Mouse (Mus musculus) embryo, embryonic 9.5 days (tissue): ENCODE results near the gene Bcl11b.

Source experiments
- DNase-seq: peaks from one replicate; pipeline ENCODE4 v3.0.0-alpha.2; 2017; ENCODE audit errors: extremely low spot score

The Bcl11b gene

DNA sequence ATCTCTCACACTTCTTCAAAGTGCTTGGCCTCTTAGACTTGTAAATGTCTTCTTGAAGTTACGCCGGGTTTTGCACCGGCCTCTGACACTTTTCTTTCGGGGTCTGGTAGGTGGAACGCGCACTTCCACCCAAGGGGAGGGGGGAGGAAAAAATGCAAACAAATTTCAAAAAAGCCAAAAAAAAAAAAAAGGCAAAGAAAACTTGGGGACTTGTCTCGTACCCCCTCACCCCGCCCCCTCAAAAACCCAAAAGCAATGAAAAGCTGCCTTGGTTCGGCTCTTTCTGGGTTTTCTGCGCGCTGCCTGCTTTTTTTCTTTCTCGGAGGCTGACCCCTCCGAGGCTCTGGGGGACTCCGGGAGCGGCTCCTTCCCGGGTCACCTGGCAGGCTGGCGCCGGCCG, at the start of gene Bcl11b:
Gene Bcl11b (minus strand): TSS at position 120 of the 400 bp plus-strand sequence.
- DNase-seq = no peak

DNA sequence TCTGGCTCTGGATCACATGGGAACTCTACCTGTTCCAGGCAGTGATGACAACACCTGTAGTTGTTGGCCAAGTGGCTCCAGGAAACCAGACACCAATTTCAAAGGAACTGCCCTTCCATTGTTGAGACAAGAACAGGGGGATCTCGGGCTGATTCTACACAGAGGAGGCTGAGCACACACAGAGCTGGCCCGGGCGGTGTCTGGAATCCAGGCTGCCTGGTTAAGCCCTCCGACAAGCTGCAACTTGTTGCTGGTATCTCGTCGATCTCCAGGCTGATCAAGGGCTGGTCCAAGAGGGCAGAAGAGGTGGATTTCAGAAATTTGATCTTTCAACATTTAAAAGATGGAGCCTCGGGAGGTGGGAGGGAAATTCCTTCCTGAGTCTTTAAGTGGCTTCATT, 47.6 kb upstream of the Bcl11b start:
- DNase-seq = no peak

DNA sequence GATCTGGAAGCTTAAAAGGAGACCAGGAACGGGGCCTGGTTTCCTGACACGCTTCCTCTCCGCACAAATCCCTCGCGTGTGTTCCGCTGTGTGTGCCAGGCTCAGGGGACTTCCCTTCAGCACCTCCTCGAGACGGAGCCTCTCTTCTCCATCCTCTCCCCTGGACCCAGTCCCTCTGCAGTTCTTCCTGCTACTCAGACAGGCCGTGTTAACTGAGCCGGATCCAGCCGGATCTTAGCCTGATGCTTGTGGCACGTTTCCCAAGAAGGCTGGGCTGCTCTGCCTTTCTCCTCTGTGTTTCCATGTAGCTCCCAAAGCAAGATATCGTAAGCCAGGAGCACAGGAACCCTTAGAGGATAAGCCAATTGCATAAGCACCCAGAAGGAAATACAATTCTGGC, 46.2 kb upstream of the Bcl11b start:
- DNase-seq = no peak

DNA sequence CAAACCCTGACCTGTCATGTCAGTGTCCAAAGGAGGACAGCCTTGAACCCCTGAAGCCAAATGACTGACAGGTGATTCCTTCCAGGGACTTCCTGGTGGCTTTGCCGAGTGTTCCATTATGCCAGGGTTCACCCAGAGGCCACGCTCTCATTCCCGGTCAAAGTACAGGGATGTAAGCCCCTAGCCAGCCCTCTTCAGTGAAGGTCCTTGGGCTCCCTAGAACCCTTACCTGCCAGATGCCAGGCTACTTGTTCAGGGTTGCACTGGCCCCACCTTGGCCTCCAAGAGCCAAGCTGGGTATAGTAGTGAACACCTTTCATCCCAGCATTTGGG, 38.8 kb upstream of the Bcl11b start:
- no peak for DNase-seq

DNA sequence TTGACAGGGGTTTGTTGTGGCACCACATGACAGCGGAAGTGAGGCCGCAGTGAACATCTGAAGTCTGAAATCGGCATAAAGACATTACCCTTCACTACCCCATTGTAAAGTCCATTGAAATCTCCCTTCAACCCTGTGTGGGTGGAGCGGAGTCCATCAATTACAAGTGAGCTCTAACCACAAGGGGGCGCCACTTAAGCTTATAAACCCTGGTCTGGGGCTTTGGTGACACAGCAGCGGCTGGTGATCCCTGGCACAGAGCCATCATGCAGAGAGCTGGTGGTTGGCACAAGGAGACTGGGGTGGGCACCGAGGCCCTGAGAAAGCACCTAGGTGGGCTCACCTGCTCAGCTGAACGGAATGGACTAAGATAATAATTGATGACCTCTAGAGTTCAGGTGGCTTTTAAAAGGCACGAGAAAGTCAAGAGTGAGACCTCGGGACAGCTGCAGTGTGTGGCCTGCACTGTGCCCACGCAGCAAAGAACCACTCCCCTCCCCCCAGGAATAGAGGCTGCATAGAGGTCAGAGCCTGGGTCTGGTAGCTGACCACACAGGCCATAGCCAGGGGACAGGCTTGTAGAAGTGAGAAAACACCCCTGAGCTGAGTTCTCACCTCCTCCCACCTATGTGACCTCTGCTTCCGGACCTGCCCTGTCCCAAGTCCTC, 38.3 kb upstream of the Bcl11b start:
- DNase-seq = peak; percentile 65

DNA sequence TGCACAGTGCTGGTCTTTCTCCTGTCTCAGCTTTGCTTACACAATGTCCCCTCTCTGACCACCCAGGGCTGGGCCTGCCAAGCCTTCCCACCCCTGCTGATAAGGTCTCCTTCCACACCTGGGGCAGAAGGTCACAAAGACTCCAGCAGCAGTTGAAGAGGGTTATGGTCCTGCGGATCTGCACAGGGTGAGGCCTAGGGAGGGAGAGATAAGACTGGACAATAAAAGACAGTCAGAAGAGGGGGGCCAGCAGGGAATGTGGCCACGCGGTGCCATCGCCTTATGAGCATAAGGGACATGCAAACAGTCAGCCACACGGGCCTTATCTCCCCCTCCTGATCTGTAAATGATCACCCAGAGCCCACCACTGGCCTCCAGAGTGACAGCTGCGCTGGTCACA, 34.0 kb upstream of the Bcl11b start:
- no peak for DNase-seq

DNA sequence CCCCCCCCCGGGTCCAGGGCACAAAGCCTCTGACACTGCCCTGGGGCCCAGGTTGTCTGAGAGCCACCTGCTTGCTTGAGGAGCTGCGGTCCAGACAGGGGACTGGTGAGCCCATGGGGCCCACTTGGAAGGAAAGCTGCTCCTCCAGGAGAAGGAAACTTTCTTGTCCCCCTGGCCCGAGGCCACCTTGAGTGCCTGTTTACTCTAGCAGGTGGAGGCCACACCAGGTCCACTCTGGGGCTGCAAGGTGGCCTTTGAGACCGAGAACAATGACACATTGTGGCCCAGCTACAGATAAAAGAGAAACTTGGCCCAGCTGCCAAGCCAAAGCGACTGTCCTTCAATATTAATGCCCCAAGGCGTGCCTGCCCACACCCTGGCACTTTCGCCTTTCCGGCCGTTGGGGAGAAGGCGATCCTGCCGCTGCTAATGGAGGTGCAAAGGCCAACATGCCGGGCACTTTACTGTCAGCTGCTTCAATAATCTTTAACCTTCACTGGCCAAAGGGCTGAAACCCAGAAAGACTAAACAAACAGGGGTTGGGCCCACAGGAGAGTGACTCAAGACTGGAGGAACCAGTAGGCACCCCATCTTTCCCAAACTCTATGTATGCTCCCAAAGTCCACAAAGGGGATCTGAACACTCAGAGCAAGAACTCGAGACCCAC, 32.1 kb upstream of the Bcl11b start:
- DNase-seq = no peak

DNA sequence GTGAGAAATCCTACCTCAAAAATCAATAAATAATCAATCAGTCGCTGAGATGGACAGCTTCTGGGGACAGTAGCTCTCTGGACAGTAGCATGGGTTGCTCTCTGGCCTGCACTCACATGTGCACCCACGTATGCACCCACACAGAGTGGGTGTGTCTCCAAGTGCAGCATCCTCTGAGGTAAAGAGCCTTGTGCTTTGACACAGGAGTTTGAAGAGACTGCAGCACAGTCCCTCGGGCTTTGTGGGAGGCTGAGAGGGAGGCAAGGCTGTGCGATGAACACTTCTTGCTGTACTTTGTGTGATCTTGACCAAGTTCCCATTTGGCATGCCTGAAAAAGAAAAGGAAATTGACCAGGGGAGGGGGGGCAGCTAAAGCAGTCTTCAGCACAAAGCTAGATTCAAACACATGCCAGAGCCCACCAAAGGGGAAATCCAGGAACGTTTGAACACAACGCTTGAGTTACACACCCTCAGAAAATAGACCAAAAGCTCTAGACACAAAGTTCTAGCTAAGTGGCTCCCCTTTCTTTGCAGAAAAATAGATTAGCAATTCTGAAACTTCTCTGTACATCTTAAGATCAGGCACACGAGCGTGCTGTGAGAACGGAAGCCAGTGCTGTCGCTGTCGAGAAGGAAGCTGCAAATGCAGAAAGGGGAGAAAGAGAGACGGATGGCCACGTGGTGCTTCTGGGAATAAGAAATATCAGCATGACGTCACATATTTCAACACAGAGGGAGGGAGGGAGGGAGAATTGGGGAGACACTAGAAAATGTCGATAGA, 19.6 kb upstream of the Bcl11b start:
- no peak for DNase-seq

DNA sequence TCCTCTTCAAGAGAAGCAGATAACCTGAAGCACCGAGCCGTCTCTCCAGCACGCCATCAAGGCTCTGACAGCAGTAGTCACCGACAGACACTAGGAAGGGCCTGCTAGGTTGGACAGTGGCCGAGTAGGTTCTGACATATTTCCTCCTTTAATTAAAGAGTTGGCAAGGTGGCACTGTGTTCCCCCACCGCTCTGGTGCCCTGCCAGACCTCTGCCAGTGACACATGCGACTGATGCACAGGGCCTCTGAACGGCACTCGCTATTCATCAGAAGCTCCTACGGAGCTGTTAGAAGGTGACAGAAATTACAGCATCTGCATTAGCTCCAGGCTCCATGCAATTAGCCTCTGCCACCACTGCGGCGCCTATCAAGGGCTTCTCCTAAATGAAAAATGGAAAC, 8.6 kb upstream of the Bcl11b start:
- no peak for DNase-seq

DNA sequence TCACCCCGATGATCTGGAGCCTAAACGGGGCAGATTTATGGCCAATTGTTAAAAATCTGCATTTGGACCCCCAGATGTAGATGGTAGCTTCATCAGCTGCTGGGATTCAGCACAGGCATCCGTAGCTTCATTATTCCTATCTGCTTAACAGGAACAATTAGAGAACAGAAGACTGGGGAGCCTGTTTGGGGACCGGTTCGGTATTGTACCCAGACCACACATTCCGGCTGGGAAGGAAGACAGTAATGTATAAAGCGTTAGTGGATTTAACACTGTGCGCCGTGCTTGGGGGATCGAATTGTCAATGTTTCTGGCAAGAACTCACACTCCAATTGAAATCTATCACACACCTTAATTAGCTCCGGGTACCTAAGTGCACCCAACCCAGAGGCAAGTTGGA, 6.9 kb upstream of the Bcl11b start:
- no peak for DNase-seq

DNA sequence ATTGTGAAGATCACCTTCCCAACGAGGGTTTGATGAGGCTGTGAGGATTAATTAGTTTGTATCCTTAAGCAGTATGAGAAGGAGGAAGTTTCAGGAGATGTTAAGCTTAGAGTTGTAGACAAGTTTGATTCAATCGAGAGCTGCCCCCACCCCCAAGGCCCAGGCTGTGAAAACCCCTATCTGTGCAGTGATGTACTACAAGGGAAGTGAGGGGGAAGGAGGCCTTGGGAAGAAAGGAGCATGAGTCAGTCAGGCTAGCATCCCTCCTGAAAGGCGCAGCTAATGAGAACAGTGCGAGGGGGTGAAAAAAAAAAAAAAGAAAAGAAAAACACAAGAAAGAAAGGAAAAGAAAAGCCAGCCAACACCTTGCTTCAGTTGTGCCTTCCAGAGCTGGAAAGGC, 5.8 kb upstream of the Bcl11b start:
- no peak for DNase-seq

DNA sequence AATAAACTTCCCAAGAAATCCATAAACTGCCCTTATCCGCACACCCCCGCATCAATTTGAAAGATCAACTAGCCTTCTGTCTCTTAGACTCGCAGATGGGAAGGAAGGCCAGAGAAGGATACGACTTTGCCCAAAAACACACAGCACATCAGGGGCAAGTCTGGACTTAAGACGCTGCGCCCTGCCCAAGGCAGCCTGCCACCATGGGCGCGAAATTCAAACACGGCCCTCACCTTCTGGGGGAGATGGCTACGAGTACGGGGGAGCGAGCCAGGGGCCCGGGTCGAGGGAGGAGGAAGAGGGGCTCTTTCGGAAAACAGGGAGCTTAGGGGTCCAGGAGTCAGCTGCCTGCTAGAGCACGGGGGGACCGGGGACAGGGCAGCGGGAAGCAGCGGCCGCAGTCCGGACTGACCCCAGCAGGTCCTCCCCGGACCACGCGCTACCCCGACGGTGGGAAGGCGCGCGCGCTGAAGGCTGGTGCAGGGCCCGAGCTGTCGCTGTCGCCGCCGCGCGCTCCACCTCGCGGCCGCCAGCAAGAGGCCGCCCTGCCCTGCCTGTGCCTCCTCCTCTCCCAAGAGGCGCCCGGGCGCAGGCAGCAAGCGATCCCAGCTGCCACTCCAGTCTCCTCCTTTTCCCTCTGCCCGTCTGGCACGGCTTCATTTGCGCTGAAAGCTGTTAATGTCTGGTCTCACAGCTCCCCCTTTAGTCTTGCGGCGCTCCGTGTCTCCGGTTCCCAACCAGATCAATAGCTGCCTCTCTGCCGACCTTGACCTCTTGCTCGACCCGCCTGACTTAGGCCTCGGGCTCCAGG, 2.6 kb upstream of the Bcl11b start:
- DNase-seq = peak; percentile 88

DNA sequence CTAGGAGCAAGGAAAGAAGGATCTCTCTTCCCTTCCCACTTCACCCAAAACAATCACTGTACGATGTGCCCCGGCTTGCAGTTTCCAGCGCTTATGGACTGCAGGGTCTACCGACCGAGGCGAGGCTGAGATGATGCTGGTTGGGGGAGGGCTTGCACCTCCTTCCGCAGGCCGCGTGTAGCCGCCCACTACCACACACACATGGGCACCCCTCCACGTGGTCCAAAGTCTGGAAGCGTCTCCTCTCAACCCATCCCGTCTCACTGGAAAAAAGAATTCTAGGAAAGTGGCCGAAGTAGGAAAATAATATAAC, 2.0 kb upstream of the Bcl11b start:
- DNase-seq = no peak

DNA sequence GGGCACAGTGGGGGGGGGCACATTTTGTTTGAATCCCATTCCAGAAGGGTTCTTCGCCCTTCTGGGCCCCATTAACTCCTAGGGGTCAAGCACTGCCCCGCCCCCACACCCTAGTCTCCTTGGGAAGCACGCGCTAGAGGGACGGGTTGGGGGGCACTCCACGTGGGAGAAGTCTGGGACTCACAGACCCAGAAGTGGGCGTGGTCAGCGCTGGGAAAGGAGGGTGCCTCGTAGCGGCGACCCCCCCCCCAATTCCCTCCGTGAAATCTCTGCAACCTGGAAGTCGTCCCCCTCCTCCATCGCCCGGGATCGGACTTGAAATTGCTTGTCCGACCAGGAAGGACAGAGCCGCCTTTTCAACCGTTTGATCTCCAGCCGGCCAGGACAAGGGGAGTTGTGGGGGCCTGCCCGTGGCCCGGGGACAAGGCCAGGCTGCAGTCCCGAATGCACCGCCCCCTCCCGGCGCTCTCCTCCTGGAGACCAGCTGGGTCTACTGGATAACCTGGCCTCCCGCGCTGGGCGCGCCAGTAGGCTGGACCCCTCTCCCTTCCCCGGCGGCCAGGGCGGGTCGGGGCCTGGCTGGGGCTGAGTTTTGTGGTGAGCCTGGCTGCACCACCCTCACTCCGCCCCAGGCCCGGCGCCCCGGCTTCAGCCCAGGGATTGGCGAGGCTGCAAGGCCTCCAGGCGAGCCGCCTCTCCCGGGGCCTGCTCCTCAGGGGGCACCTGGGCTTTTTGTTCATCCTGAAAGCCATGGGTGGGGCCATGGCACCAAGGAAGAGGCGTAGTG, 1.5 kb upstream of the Bcl11b start:
- DNase-seq = peak; percentile 76

DNA sequence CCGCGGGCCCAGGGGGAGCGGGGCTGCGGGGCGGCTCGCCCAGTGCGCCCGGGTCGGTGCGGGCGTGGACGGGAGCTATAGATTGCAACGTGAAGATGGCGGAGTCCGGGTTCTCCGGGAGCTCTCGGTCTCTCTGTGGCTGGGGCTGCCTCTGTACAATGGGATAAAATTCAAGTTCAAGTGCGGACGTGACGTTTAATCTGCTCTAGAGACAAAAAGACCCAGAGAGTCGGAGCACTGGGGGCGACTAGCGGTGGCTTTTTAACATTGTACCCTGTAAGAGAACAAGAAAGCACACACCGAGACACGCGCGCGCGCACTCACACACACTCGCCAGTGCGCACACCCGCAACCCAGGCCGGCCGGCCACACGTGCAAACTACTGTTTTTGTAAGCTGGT, 526 bp upstream of the Bcl11b start:
- peak; percentile 85 for DNase-seq

DNA sequence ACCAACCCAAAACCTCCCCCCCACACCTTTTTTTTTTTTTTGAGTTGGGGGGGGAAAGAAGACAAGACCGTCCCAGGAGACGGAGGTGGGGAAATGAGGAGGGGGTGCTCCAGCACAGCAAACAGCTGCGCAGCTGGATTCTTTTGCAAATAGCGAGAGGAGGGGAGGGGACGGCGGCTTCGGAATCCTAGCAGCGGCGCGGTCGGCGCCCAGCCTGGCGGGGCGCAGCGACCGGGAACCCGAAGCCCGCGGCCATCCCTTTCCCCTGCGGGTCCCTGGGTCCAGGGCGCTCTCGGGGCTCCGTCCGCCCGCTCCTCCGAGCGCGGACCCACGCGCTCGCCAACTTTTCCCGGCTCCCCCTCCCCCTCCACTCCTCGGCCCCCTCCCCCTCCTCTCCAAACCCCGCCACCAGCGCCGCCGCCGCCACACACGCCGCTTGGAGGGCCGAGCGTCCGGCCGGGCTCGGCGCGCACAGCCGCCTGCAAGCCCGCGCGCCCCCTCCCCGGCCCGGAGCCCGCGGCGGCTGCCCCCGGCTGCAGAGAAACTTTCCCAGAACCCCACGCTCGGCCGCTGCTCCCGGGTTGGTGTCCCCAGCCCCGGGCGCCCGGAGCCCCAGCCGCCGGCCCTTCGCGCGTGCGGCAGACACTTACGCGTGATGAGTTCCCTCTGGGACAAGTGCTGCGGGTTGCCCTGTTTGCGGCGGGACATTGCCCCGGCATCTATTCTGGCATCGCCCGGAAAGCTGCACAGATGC, 789 bp downstream of the Bcl11b start:
- DNase-seq = peak; percentile 75

DNA sequence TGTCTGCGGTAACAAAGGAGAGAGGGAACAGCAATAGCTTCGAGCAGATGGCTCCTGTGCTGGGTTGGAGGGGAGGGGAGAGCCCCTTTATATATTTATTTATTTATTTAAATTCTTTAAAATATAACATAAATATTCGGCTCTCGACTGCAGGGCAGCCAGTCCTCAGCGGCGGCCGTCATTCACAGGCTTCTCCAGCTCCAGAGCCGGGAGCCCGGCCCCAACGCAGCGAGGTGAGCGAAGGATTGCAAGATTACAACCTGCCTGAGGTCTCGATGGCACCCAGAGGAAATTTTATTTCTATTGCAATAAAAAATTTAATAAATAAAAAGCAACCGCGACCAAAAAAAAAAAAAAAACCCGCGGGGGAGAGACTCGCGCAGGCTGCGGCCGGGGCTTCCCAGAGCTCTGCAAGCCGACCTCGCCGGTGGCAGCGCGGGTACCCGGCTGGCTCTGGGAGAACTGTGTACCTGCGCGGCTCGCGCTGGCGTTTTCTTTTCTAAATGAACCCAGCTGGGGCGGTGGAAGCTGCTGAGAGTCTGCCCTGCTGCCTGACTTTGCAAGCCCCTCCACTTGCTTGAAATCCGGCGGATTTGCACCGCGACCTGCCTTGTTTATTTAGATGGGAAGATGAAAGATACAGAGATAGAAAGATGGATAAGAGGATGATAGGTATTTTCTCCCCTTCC, 1.6 kb downstream of the Bcl11b start:
- peak; percentile 45 for DNase-seq

DNA sequence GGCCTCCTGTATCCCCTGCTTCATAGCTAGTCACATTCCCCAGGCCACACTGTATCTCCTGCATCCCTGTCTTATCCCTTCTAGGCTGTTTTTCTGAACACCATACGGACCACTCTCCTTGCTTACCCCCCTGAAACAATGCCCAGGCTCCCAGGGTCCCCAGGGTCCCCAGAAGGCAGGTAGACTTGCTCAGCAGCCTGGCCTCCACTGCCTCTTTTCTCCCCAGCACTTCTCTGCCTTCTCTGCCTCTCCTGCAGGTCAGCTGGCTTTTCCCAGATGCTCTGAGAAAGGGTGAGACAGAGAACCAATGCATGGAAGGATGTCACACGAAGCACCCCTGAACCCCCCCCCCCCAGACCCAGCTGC, 2.7 kb downstream of the Bcl11b start:
- no peak for DNase-seq

DNA sequence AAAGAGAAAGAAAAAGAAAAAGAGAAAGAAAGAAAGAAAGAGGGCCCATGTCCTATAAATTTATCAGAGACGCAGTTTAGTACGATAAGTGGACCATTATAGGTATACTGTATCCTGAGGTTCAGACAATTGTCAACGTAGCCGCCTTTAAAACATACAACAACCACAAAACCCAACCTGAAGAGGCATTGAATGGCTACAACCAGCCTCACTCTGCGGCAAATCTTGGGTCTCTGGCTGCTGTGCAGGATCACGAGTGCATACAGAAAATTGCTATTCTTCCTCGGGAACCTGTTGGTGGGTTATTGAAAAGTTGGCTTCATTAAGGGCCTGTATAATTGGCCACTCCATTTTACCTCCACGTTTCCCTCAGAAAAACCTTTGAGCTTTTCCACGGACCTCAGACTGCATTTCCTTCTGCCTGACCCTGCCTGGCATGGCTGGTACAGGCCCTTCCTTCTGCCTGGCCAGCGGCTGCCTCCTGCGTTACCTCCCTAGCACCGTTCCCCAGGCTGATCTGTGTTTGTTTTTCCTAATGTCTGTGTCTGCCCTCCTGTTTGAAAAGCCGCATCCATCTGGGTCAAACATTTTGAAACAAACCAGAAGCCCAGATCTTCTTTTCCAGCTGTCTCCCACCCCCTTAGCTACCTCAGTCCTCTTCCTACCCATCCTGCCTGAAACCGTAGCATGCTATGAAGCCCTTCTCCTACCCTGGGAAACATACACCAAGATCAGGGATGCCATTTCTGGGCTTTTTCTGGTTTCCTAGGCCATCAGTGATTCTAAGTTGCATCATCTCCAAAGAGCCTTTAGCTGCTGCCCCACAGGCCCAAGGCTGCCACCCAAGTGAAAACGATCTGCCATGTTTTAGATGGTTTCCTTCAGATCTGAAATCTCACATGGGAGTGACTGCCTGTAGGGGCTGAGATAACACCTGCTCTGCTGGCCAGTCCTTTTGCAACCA, 3.4 kb downstream of the Bcl11b start:
- DNase-seq = no peak
